Mouse (Mus musculus) urinary bladder, postnatal 36 days (tissue): ENCODE measurements around the gene Cdk17.

Experiments
- DNase-seq, 2 experiments: peaks; one replicate each; pipeline ENCODE4 v3.0.0; 2022; ENCODE audit warnings: low spot score in 2 of 2, mixed read lengths in 1 of 2

The Cdk17 gene

GRCm38 (mm10) chr10:93261132-93261980, 100.7 kb downstream of the Cdk17 start:
- no peak for DNase-seq

- DNase-seq = peak; percentile 41 to 45
These were observed 101.4 kb downstream of the Cdk17 start for GRCm38 (mm10) chr10:93261981-93262499.

- no peak for DNase-seq
These were observed 102.8 kb downstream of the Cdk17 start for GRCm38 (mm10) chr10:93263431-93263830.

- no peak for DNase-seq
These were observed 103.3 kb downstream of the Cdk17 start for GRCm38 (mm10) chr10:93264001-93264400.

GRCm38 (mm10) chr10:93265833-93266232, 105.2 kb downstream of the Cdk17 start:
- no peak for DNase-seq

GRCm38 (mm10) chr10:93266521-93266920, 105.8 kb downstream of the Cdk17 start:
- DNase-seq = no peak

GRCm38 (mm10) chr10:93267509-93267908, 106.8 kb downstream of the Cdk17 start:
- DNase-seq = no peak

GRCm38 (mm10) chr10:93268339-93268738, 107.7 kb downstream of the Cdk17 start:
- DNase-seq = no peak

GRCm38 (mm10) chr10:93269744-93270143, 109.1 kb downstream of the Cdk17 start:
- no peak for DNase-seq

- no peak for DNase-seq
These were observed 110.3 kb downstream of the Cdk17 start for GRCm38 (mm10) chr10:93270889-93271460.

- DNase-seq = no peak
These were observed 111.2 kb downstream of the Cdk17 start for GRCm38 (mm10) chr10:93271831-93272230.

GRCm38 (mm10) chr10:93272986-93273982, 112.6 kb downstream of the Cdk17 start:
- no peak for DNase-seq

GRCm38 (mm10) chr10:93274277-93274696, 113.6 kb downstream of the Cdk17 start:
- DNase-seq = no peak

GRCm38 (mm10) chr10:93275212-93276136, 114.8 kb downstream of the Cdk17 start:
- DNase-seq = no peak

- no peak for DNase-seq
These were observed 115.7 kb downstream of the Cdk17 start for GRCm38 (mm10) chr10:93276349-93276763.

GRCm38 (mm10) chr10:93276857-93277256, 116.2 kb downstream of the Cdk17 start:
- DNase-seq = no peak

GRCm38 (mm10) chr10:93278361-93278760, 117.7 kb downstream of the Cdk17 start:
- DNase-seq = no peak

GRCm38 (mm10) chr10:93279062-93279461, 118.4 kb downstream of the Cdk17 start:
- no peak for DNase-seq

GRCm38 (mm10) chr10:93280586-93280985, 119.9 kb downstream of the Cdk17 start:
- no peak for DNase-seq

- no peak for DNase-seq
These were observed 120.4 kb downstream of the Cdk17 start for GRCm38 (mm10) chr10:93281092-93281491.
